Mouse (Mus musculus) stomach, embryonic 15.5 days (tissue): ENCODE measurements around the gene Arfrp1. TPM values are rescaled to one million over a fixed set of nuclear protein-coding genes. Genes with fewer than 3 reads are reported as not detected.

Source experiments
- ATAC-seq: fragments of 200-750 bp; cut with Nextera tagmentation; 2 replicates; pipeline ENCODE4 v1.8.0; 2017; ENCODE audit warnings: low read depth, moderate number of reproducible peaks, moderate TSS enrichment; ENCODE audit not compliant: insufficient read depth, low FRiP score
- H3K27ac ChIP-seq: fragments of 300-500 bp; sonication (generic); 2 replicates; pipeline ENCODE4 v1.5.1; 2015; ENCODE audit warnings: mild to moderate bottlenecking, inconsistent platforms
- H3K27me3 ChIP-seq: fragments of 300-500 bp; sonication (generic); replicated peaks from 2 replicates; pipeline ENCODE4 v1.6.1; 2015; ENCODE audit warnings: inconsistent platforms
- H3K36me3 ChIP-seq: fragments of 300-500 bp; sonication (generic); 2 replicates; pipeline ENCODE4 v1.6.1; 2015; ENCODE audit warnings: inconsistent platforms
- H3K4me1 ChIP-seq: fragments of 300-500 bp; sonication (generic); 2 replicates; pipeline ENCODE4 v1.6.1; 2015; ENCODE audit warnings: inconsistent platforms
- H3K4me2 ChIP-seq: fragments of 300-500 bp; sonication (generic); 2 replicates; pipeline ENCODE4 v1.6.1; 2015; ENCODE audit warnings: mild to moderate bottlenecking, inconsistent platforms
- H3K4me3 ChIP-seq: fragments of 300-500 bp; sonication (generic); replicated peaks from 2 replicates; pipeline ENCODE4 v1.5.1; 2015; ENCODE audit warnings: inconsistent platforms
- H3K9ac ChIP-seq: fragments of 300-500 bp; sonication (generic); 2 replicates; pipeline ENCODE4 v1.6.1; 2015; ENCODE audit warnings: inconsistent platforms
- H3K9me3 ChIP-seq: fragments of 300-500 bp; sonication (generic); 2 replicates; pipeline ENCODE4 v1.6.1; 2016; ENCODE audit warnings: inconsistent platforms
- WGBS: fragments of 180-500 bp; shearing (Covaris S2); methylation state at CpG from one replicate; pipeline ENCODE4 v1.1.7; 2015; 5-methylcytosine and 5-hydroxymethylcytosine counted together
- polyA plus RNA-seq: library from polyadenylated mRNA; unstranded; fragments of >200 nt; fragmentation: Nextera tagmentation; extraction: Ambion mirVana; gene quantifications from 2 replicates; pipeline ENCODE4 v1.2.1, GENCODE M21; 2015

Arfrp1 gene
- polyA plus RNA-seq, 1 experiment from 2014 or later, result 58.6 TPM

GRCm38 (mm10) chr2:181370001-181370400 lies 4.8 kb upstream of the Arfrp1 start:
- Histone ChIP-seq H3K27me3 (no peaks in the 10 kb centered on the region), H3K27ac (no peak overlapping the region), H3K9me3 (no peaks in the 10 kb centered on the region), H3K4me2 (no peak overlapping the region), H3K4me1 (peaks cover 12% of the 10 kb centered on the region; the same call in 1 of the 2 replicates), H3K9ac (no peak overlapping the region), H3K36me3 (peaks cover 11% of the 10 kb centered on the region; the same call in 1 of the 2 replicates), H3K4me3 (no peak overlapping the region)
- no peak for ATAC-seq
- WGBS, result 95% methylated on average over 5 of the region's 5 CpGs

- ATAC-seq, result peak; percentile 72
- H3K36me3 ChIP-seq, result peaks cover 20% of the 10 kb centered on the region
- peaks cover 20% of the 10 kb centered on the region for H3K4me1 ChIP-seq
- H3K27ac ChIP-seq, result peak overlapping the region; percentile 94
- peak overlapping the region; percentile 78 for H3K9ac ChIP-seq
- H3K9me3 ChIP-seq, result no peaks in the 10 kb centered on the region
- peak overlapping the region; percentile 91 for H3K4me2 ChIP-seq
- H3K27me3 ChIP-seq, result no peaks in the 10 kb centered on the region
- H3K4me3 ChIP-seq, result peak overlapping the region; percentile 77
- under 1% methylated on average over 20 of the region's 20 CpGs for WGBS
Observed at GRCm38 (mm10) chr2:181365655-181366075, 461 bp upstream of the Arfrp1 start.

- Histone ChIP-seq H3K4me3 (peak overlapping the region; percentile 77), H3K9me3 (no peaks in the 10 kb centered on the region), H3K9ac (peak overlapping the region; percentile 78), H3K4me1 (peaks cover 20% of the 10 kb centered on the region), H3K27ac (peak overlapping the region; percentile 94), H3K27me3 (no peaks in the 10 kb centered on the region), H3K36me3 (peaks cover 21% of the 10 kb centered on the region), H3K4me2 (peak overlapping the region; percentile 91)
- no peak for ATAC-seq
- WGBS, result 8% methylated on average over 14 of the region's 14 CpGs
Observed at GRCm38 (mm10) chr2:181364487-181364859, 731 bp downstream of the Arfrp1 start.

- no peak for ATAC-seq
- Histone ChIP-seq H3K9me3 (no peaks in the 10 kb centered on the region), H3K4me1 (peaks cover 20% of the 10 kb centered on the region), H3K9ac (peak overlapping the region; percentile 78; the same call in 1 of the 2 replicates), H3K4me3 (peak overlapping the region; percentile 77), H3K27me3 (no peaks in the 10 kb centered on the region), H3K27ac (no peak overlapping the region), H3K36me3 (peaks cover 24% of the 10 kb centered on the region), H3K4me2 (peak overlapping the region; percentile 91)
- WGBS, result 83% methylated on average over 3 of the region's 3 CpGs
Observed at GRCm38 (mm10) chr2:181363946-181364345, 1.3 kb downstream of the Arfrp1 start.

- Histone ChIP-seq H3K9ac (no peak overlapping the region), H3K4me3 (no peak overlapping the region), H3K4me1 (no peaks in the 10 kb centered on the region), H3K27ac (no peak overlapping the region), H3K4me2 (no peak overlapping the region), H3K36me3 (peaks cover 51% of the 10 kb centered on the region), H3K9me3 (no peaks in the 10 kb centered on the region), H3K27me3 (no peaks in the 10 kb centered on the region)
- WGBS, result 78% methylated on average over 3 of the region's 3 CpGs
- no peak for ATAC-seq
Observed at GRCm38 (mm10) chr2:181356780-181357179, 8.4 kb downstream of the Arfrp1 start.

- Histone ChIP-seq H3K9ac (no peak overlapping the region), H3K4me1 (no peaks in the 10 kb centered on the region), H3K27me3 (no peaks in the 10 kb centered on the region), H3K27ac (no peak overlapping the region), H3K4me3 (no peak overlapping the region), H3K36me3 (peaks cover 20% of the 10 kb centered on the region), H3K4me2 (no peak overlapping the region), H3K9me3 (no peaks in the 10 kb centered on the region)
- 92% methylated on average over 6 of the region's 6 CpGs for WGBS
- ATAC-seq, result no peak
Observed at GRCm38 (mm10) chr2:181342766-181343165, 22.4 kb downstream of the Arfrp1 start.

GRCm38 (mm10) chr2:181340426-181340825 lies 24.8 kb downstream of the Arfrp1 start:
- Histone ChIP-seq H3K9me3 (no peaks in the 10 kb centered on the region), H3K4me3 (no peak overlapping the region), H3K27ac (no peak overlapping the region), H3K4me1 (no peaks in the 10 kb centered on the region), H3K36me3 (peaks cover 20% of the 10 kb centered on the region), H3K4me2 (no peak overlapping the region), H3K27me3 (no peaks in the 10 kb centered on the region), H3K9ac (no peak overlapping the region)
- WGBS, result 92% methylated on average over 4 of the region's 4 CpGs
- no peak for ATAC-seq

GRCm38 (mm10) chr2:181334023-181334422 lies 31.2 kb downstream of the Arfrp1 start:
- Histone ChIP-seq H3K4me3 (no peak overlapping the region), H3K36me3 (peaks cover 36% of the 10 kb centered on the region), H3K4me1 (no peaks in the 10 kb centered on the region), H3K9me3 (no peaks in the 10 kb centered on the region), H3K27me3 (no peaks in the 10 kb centered on the region), H3K4me2 (no peak overlapping the region), H3K27ac (no peak overlapping the region), H3K9ac (no peak overlapping the region)
- 0 out of 2 replicates have a peak, but pooled peaks have one; percentile 53 for ATAC-seq
- 63% methylated on average over 3 of the region's 3 CpGs for WGBS

- no peak overlapping the region for H3K4me2 ChIP-seq
- no peaks in the 10 kb centered on the region for H3K9me3 ChIP-seq
- peaks cover 41% of the 10 kb centered on the region for H3K36me3 ChIP-seq
- H3K9ac ChIP-seq, result no peak overlapping the region
- no peak for ATAC-seq
- no peaks in the 10 kb centered on the region for H3K4me1 ChIP-seq
- no peak overlapping the region for H3K27ac ChIP-seq
- no peaks in the 10 kb centered on the region for H3K27me3 ChIP-seq
- no peak overlapping the region for H3K4me3 ChIP-seq
Observed at GRCm38 (mm10) chr2:181332542-181332941, 32.7 kb downstream of the Arfrp1 start.

- Histone ChIP-seq H3K9me3 (no peaks in the 10 kb centered on the region), H3K27ac (no peak overlapping the region), H3K27me3 (no peaks in the 10 kb centered on the region), H3K4me1 (no peaks in the 10 kb centered on the region), H3K4me2 (no peak overlapping the region), H3K9ac (no peak overlapping the region), H3K4me3 (no peak overlapping the region), H3K36me3 (peaks cover 40% of the 10 kb centered on the region)
- ATAC-seq, result no peak
- WGBS, result 90% methylated on average over 2 of the region's 2 CpGs
Observed at GRCm38 (mm10) chr2:181326098-181326497, 39.1 kb downstream of the Arfrp1 start.

- ATAC-seq, result no peak
Observed at GRCm38 (mm10) chr2:181322136-181322535, 43.1 kb downstream of the Arfrp1 start.

GRCm38 (mm10) chr2:181320103-181320499 lies 45.1 kb downstream of the Arfrp1 start:
- Histone ChIP-seq H3K36me3 (peaks cover 23% of the 10 kb centered on the region; the same call in 1 of the 2 replicates), H3K9me3 (no peaks in the 10 kb centered on the region), H3K4me1 (peaks cover 12% of the 10 kb centered on the region), H3K27ac (peak overlapping the region; percentile 80), H3K9ac (peak overlapping the region; percentile 30), H3K4me2 (peak overlapping the region; percentile 69), H3K27me3 (peaks cover 1% of the 10 kb centered on the region; the same call in 1 of the 2 replicates), H3K4me3 (peak overlapping the region; percentile 78)
- no peak for ATAC-seq
- WGBS, result 9% methylated on average over 7 of the region's 7 CpGs

More at GRCm38 (mm10) chr2:181322136-181322535, 43.1 kb downstream of the Arfrp1 start:
- Histone ChIP-seq H3K9ac (no peak overlapping the region), H3K36me3 (peaks cover 23% of the 10 kb centered on the region), H3K4me2 (no peak overlapping the region), H3K4me1 (peaks cover 12% of the 10 kb centered on the region), H3K9me3 (no peaks in the 10 kb centered on the region), H3K27ac (no peak overlapping the region), H3K27me3 (no peaks in the 10 kb centered on the region), H3K4me3 (no peak overlapping the region)
- 79% methylated on average over 5 of the region's 5 CpGs for WGBS
